ENCODE assay signal across 8 mouse cellular contexts in the genomic region with DNA sequence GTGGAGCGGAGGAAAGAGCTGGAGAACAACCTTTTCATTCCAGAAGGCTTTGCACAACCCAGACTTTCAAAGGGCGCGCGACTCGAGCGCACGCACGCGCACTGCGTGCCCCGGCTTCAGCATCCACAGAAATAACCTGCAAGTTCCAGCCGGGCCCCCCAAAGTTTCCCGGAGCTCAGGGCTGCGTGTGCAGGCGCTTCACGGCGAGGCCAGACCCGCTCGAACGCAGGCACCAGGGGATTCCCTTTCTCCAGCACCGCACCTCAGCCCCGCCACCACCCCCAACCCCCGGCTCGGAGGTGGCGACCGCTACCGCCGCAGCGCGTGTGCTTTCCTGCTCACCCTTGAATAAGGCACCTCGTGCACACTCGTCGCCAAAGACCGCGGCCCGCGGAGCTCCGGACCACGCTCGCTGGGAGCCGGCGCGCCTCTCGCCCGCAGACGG. TPM values are rescaled to one million over a fixed set of nuclear protein-coding genes. Genes with fewer than 3 reads are reported as not detected.
DNase-seq lines count a peak whose midpoint lies in the region; ATAC-seq and TF ChIP-seq lines count a peak whose summit lies in the region.

No protein-coding gene starts in this region.

- TF ChIP-seq CTCF in C2C12 (IDR thresholded peaks at IDR 0.05; ENCODE audit: control insufficient read depth, insufficient read depth, insufficient read length) = no peak
- TF ChIP-seq CTCF in bone marrow, adult 2 months (IDR thresholded peaks at IDR 0.05; ENCODE audit: control insufficient read depth, insufficient read depth, low read length) = no peak
- no peak for TF ChIP-seq CTCF in liver, adult 2 months (IDR thresholded peaks at IDR 0.05; ENCODE audit: low read depth, low read length)

- no peaks in the 10 kb centered on the region for H3K9me3 ChIP-seq in embryonic facial prominence, embryonic 14.5 days (ENCODE audit: control insufficient read depth, low read length)
- no peaks in the 10 kb centered on the region for H3K9me3 ChIP-seq in kidney, embryonic 14.5 days (ENCODE audit: control insufficient read depth, low read length)
- no peaks in the 10 kb centered on the region for H3K9me3 ChIP-seq in stomach, embryonic 16.5 days (replicated peaks; ENCODE audit: control insufficient read depth, low read length)

- H3K4me2 ChIP-seq in embryonic facial prominence, embryonic 14.5 days (ENCODE audit: low read depth, low read length) = peak overlapping the region; percentile 88
- H3K4me2 ChIP-seq in kidney, embryonic 14.5 days (replicated peaks; ENCODE audit: low read depth, low read length) = peak overlapping the region; percentile 68
- H3K4me2 ChIP-seq in myocyte (ENCODE audit: low read depth) = peak overlapping the region; percentile 79
- peak overlapping the region; percentile 88 for H3K4me2 ChIP-seq in stomach, embryonic 16.5 days (ENCODE audit: low read depth, low read length)

- peak overlapping the region; percentile 97 for H3ac ChIP-seq in C2C12 (ENCODE audit: control insufficient read depth, insufficient read length, low read depth)
- peak overlapping the region; percentile 49 for H3ac ChIP-seq in myocyte (ENCODE audit: control insufficient read depth, insufficient read length)

- under 1% methylated on average over 46 of the region's 46 CpGs for WGBS in bone marrow, adult 2 months
- under 1% methylated on average over 28 of the region's 46 CpGs for WGBS in embryonic facial prominence, embryonic 14.5 days
- WGBS in kidney, embryonic 14.5 days = 1% methylated on average over 46 of the region's 46 CpGs
- WGBS in liver, adult 2 months = under 1% methylated on average over 46 of the region's 46 CpGs
- WGBS in stomach, embryonic 16.5 days = under 1% methylated on average over 46 of the region's 46 CpGs

- H3K4me3 ChIP-seq in C2C12 (ENCODE audit: insufficient read depth, poor library complexity, severe bottlenecking) (peak overlapping the region; percentile 89), myocyte (peak overlapping the region; percentile 44)
- peak overlapping the region; percentile 97 for H3K4me3 ChIP-seq in bone marrow, adult 2 months (replicated peaks; ENCODE audit: control insufficient read depth, low read depth, low read length)
- peak overlapping the region; percentile 93 for H3K4me3 ChIP-seq in embryonic facial prominence, embryonic 14.5 days (ENCODE audit: low read depth, low read length)
- H3K4me3 ChIP-seq in kidney, embryonic 14.5 days (ENCODE audit: low read length) = peak overlapping the region; percentile 95
- peak overlapping the region; percentile 65 for H3K4me3 ChIP-seq in liver, adult 2 months (ENCODE audit: insufficient read depth, low read depth, low read length)
- peak overlapping the region; percentile 98 for H3K4me3 ChIP-seq in stomach, embryonic 16.5 days (replicated peaks; ENCODE audit: low read length)

- peak overlapping the region; percentile 75 for H3K27ac ChIP-seq in bone marrow, adult 2 months (ENCODE audit: control insufficient read depth, insufficient read depth, low read depth, low read length, poor library complexity)
- H3K27ac ChIP-seq in embryonic facial prominence, embryonic 14.5 days (replicated peaks; ENCODE audit: low read depth, low read length) = peak overlapping the region; percentile 93
- peak overlapping the region; percentile 95 for H3K27ac ChIP-seq in kidney, embryonic 14.5 days (ENCODE audit: low read depth, low read length)
- no peak overlapping the region for H3K27ac ChIP-seq in liver, adult 2 months (replicated peaks; ENCODE audit: insufficient read depth, low read depth, low read length)
- H3K27ac ChIP-seq in stomach, embryonic 16.5 days (ENCODE audit: low read length) = peak overlapping the region; percentile 92

- H3K9ac ChIP-seq in embryonic facial prominence, embryonic 14.5 days (ENCODE audit: low read depth, low read length) = peak overlapping the region; percentile 82
- H3K9ac ChIP-seq in kidney, embryonic 14.5 days (ENCODE audit: low read depth, low read length) = peak overlapping the region; percentile 85
- peak overlapping the region; percentile 66 for H3K9ac ChIP-seq in liver, adult 2 months (ENCODE audit: low read depth, low read length)
- peak overlapping the region; percentile 89 for H3K9ac ChIP-seq in stomach, embryonic 16.5 days (ENCODE audit: low read length)

- H3K27me3 ChIP-seq in C2C12 (ENCODE audit: control insufficient read depth, insufficient read depth, insufficient read length) = no peaks in the 10 kb centered on the region
- no peaks in the 10 kb centered on the region for H3K27me3 ChIP-seq in embryonic facial prominence, embryonic 14.5 days (replicated peaks; ENCODE audit: control insufficient read depth, insufficient read depth, low read length)
- no peaks in the 10 kb centered on the region for H3K27me3 ChIP-seq in kidney, embryonic 14.5 days (ENCODE audit: control insufficient read depth, insufficient read depth, low read length)
- no peaks in the 10 kb centered on the region for H3K27me3 ChIP-seq in liver, adult 2 months (ENCODE audit: control insufficient read depth, insufficient read depth, low read length)
- no peaks in the 10 kb centered on the region for H3K27me3 ChIP-seq in myocyte (ENCODE audit: control insufficient read depth, insufficient read depth, insufficient read length)
- no peaks in the 10 kb centered on the region for H3K27me3 ChIP-seq in stomach, embryonic 16.5 days (ENCODE audit: control insufficient read depth, insufficient read depth, low read length)

- TF ChIP-seq POLR2A in bone marrow, adult 2 months (IDR thresholded peaks at IDR 0.05; ENCODE audit: borderline replicate concordance, control insufficient read depth, low read depth, low read length) = no peak
- TF ChIP-seq POLR2A in liver, adult 2 months (IDR thresholded peaks at IDR 0.05; ENCODE audit: extremely low read depth, insufficient read depth, low read length) = no peak
- TF ChIP-seq POLR2A in myocyte (IDR thresholded peaks at IDR 0.05; ENCODE audit: insufficient read length, low read depth) = no peak

- H3K79me2 ChIP-seq in C2C12 (ENCODE audit: control insufficient read depth, insufficient read depth) (peaks cover 52% of the 10 kb centered on the region), myocyte (ENCODE audit: control insufficient read depth, insufficient read depth) (peaks cover 37% of the 10 kb centered on the region)
- H3K79me2 ChIP-seq in liver, adult 2 months (ENCODE audit: control insufficient read depth, insufficient read depth, low read length) = no peaks in the 10 kb centered on the region

- ATAC-seq in embryonic facial prominence, embryonic 14.5 days (ENCODE audit: low read depth) = peak; percentile 79
- ATAC-seq in kidney, embryonic 14.5 days (ENCODE audit: low FRiP score, low TSS enrichment) = peak; percentile 84
- peak; percentile 52 for ATAC-seq in stomach, embryonic 16.5 days (ENCODE audit: insufficient read depth, low FRiP score)

- H3K36me3 ChIP-seq in C2C12 (ENCODE audit: control insufficient read depth, insufficient read depth) (peaks cover 18% of the 10 kb centered on the region), myocyte (ENCODE audit: control insufficient read depth, insufficient read depth) (peaks cover 5% of the 10 kb centered on the region)
- H3K36me3 ChIP-seq in embryonic facial prominence, embryonic 14.5 days (ENCODE audit: control insufficient read depth, insufficient read depth, low read length) = peaks cover 10% of the 10 kb centered on the region; the same call in 1 of the 2 replicates
- peaks cover 8% of the 10 kb centered on the region for H3K36me3 ChIP-seq in kidney, embryonic 14.5 days (ENCODE audit: control insufficient read depth, insufficient read depth, low read length)
- no peaks in the 10 kb centered on the region for H3K36me3 ChIP-seq in liver, adult 2 months (ENCODE audit: control insufficient read depth, insufficient read depth, low read length)
- H3K36me3 ChIP-seq in stomach, embryonic 16.5 days (ENCODE audit: control insufficient read depth, insufficient read depth, low read length) = no peaks in the 10 kb centered on the region

- H3K4me1 ChIP-seq in bone marrow, adult 2 months (ENCODE audit: control insufficient read depth, insufficient read depth, low read length) = peaks cover 2% of the 10 kb centered on the region; the same call in 1 of the 2 replicates
- peaks cover 14% of the 10 kb centered on the region for H3K4me1 ChIP-seq in embryonic facial prominence, embryonic 14.5 days (ENCODE audit: control insufficient read depth, insufficient read depth, low read length)
- 0 out of 2 replicates have a peak, but pooled peaks cover 3% of the 10 kb centered on the region for H3K4me1 ChIP-seq in kidney, embryonic 14.5 days (ENCODE audit: control insufficient read depth, insufficient read depth, low read length)
- H3K4me1 ChIP-seq in liver, adult 2 months (ENCODE audit: control insufficient read depth, insufficient read depth, low read length) = peaks cover 7% of the 10 kb centered on the region
- H3K4me1 ChIP-seq in stomach, embryonic 16.5 days (ENCODE audit: control insufficient read depth, insufficient read depth, low read length) = peaks cover 12% of the 10 kb centered on the region

- DNase-seq in embryonic facial prominence, embryonic 14.5 days (ENCODE audit: low spot score) = peak; percentile 83
- DNase-seq in heart, adult 9 months (ENCODE audit: low spot score in 2 of 2) = peak; percentile 17 to 23
- DNase-seq in liver, adult 2 months (ENCODE audit: extremely low read depth, low read depth, low spot score) = peak; percentile 38

- peaks cover 40% of the 10 kb centered on the region for H3K79me3 ChIP-seq in C2C12 (ENCODE audit: low read depth)

RNA-seq across cellular contexts. Expression of a gene that starts 0.4 kb away (rescaled TPM):
- 4.5 TPM for polyA plus RNA-seq in C2C12 (2012; fragmentation: generic; extraction: Trizol)
- 3.4 and 4.4 TPM in 2 replicates for polyA plus RNA-seq in bone marrow, adult 2 months (2011; ENCODE audit: insufficient read depth, insufficient read length, low replicate concordance, missing spikeins)
- 14.4 and 14.7 TPM in 2 replicates for polyA plus RNA-seq in embryonic facial prominence, embryonic 14.5 days (2014; fragmentation: Nextera tagmentation; extraction: Ambion mirVana)
- polyA plus RNA-seq in kidney, embryonic 14.5 days (2014; fragmentation: Nextera tagmentation; extraction: Ambion mirVana) = 25.1 and 28.8 TPM in 2 replicates
- 0.27 and 0.46 TPM in 2 replicates for total RNA-seq in liver, adult 2 months (2014; rRNA removed)
- polyA plus RNA-seq in liver, adult 2 months (2012; rRNA removed) = 0.12 and 0.13 TPM in 2 replicates
- 1.3 TPM for polyA plus RNA-seq in myocyte (2012; fragmentation: generic; extraction: Trizol)
- polyA plus RNA-seq in stomach, embryonic 16.5 days (2015; fragmentation: Nextera tagmentation; extraction: Ambion mirVana) = 6.2 and 7.2 TPM in 2 replicates

RNA-seq across cellular contexts. Expression of a gene that starts 38.2 kb away (rescaled TPM):
- 2.5 TPM for polyA plus RNA-seq in C2C12 (2012; fragmentation: generic; extraction: Trizol)
- polyA plus RNA-seq in bone marrow, adult 2 months (2011; ENCODE audit: insufficient read depth, insufficient read length, low replicate concordance, missing spikeins) = 2.3 and 5.4 TPM in 2 replicates
- polyA plus RNA-seq in embryonic facial prominence, embryonic 14.5 days (2014; fragmentation: Nextera tagmentation; extraction: Ambion mirVana) = 3.9 and 4.9 TPM in 2 replicates
- 3.6 and 7.3 TPM in 2 replicates for polyA plus RNA-seq in kidney, embryonic 14.5 days (2014; fragmentation: Nextera tagmentation; extraction: Ambion mirVana)
- total RNA-seq in liver, adult 2 months (2014; rRNA removed) = 1.1 and 1.3 TPM in 2 replicates
- polyA plus RNA-seq in liver, adult 2 months (2012; rRNA removed) = 0.45 and 0.61 TPM in 2 replicates
- polyA plus RNA-seq in myocyte (2012; fragmentation: generic; extraction: Trizol) = 1.1 TPM
- polyA plus RNA-seq in stomach, embryonic 16.5 days (2015; fragmentation: Nextera tagmentation; extraction: Ambion mirVana) = 4.0 and 4.2 TPM in 2 replicates

RNA-seq across cellular contexts. Expression of a gene that starts 38.2 kb away (rescaled TPM):
- 49.0 TPM for polyA plus RNA-seq in C2C12 (2012; fragmentation: generic; extraction: Trizol)
- polyA plus RNA-seq in bone marrow, adult 2 months (2011; ENCODE audit: insufficient read depth, insufficient read length, low replicate concordance, missing spikeins) = 37.4 and 38.7 TPM in 2 replicates
- polyA plus RNA-seq in embryonic facial prominence, embryonic 14.5 days (2014; fragmentation: Nextera tagmentation; extraction: Ambion mirVana) = 85.7 and 93.7 TPM in 2 replicates
- polyA plus RNA-seq in kidney, embryonic 14.5 days (2014; fragmentation: Nextera tagmentation; extraction: Ambion mirVana) = 105 and 119 TPM in 2 replicates
- total RNA-seq in liver, adult 2 months (2014; rRNA removed) = 14.9 and 17.4 TPM in 2 replicates
- 9.5 and 12.3 TPM in 2 replicates for polyA plus RNA-seq in liver, adult 2 months (2012; rRNA removed)
- 29.9 TPM for polyA plus RNA-seq in myocyte (2012; fragmentation: generic; extraction: Trizol)
- 84.2 and 90.2 TPM in 2 replicates for polyA plus RNA-seq in stomach, embryonic 16.5 days (2015; fragmentation: Nextera tagmentation; extraction: Ambion mirVana)

RNA-seq across cellular contexts. Expression of a gene that starts 38.4 kb away (rescaled TPM):
- polyA plus RNA-seq in C2C12 (2012; fragmentation: generic; extraction: Trizol) (0.21 TPM), myocyte (2012; fragmentation: generic; extraction: Trizol) (0.71 TPM)
- not detected in 2 replicates for polyA plus RNA-seq in bone marrow, adult 2 months (2011; ENCODE audit: insufficient read depth, insufficient read length, low replicate concordance, missing spikeins)
- polyA plus RNA-seq in embryonic facial prominence, embryonic 14.5 days (2014; fragmentation: Nextera tagmentation; extraction: Ambion mirVana) = 0.32 TPM in 1 of 2 replicates, not detected in the other
- 0.23 TPM in 1 of 2 replicates, not detected in the other for polyA plus RNA-seq in kidney, embryonic 14.5 days (2014; fragmentation: Nextera tagmentation; extraction: Ambion mirVana)
- total RNA-seq in liver, adult 2 months (2014; rRNA removed) = 0.46 and 0.47 TPM in 2 replicates
- polyA plus RNA-seq in liver, adult 2 months (2012; rRNA removed) = 0.20 TPM in 1 of 2 replicates, not detected in the other
- polyA plus RNA-seq in stomach, embryonic 16.5 days (2015; fragmentation: Nextera tagmentation; extraction: Ambion mirVana) = 0.15 and 0.20 TPM in 2 replicates

RNA-seq across cellular contexts. Expression of a gene that starts 50.5 kb away (rescaled TPM):
- 1.3 TPM for polyA plus RNA-seq in C2C12 (2012; fragmentation: generic; extraction: Trizol)
- 7.1 and 8.6 TPM in 2 replicates for polyA plus RNA-seq in bone marrow, adult 2 months (2011; ENCODE audit: insufficient read depth, insufficient read length, low replicate concordance, missing spikeins)
- polyA plus RNA-seq in embryonic facial prominence, embryonic 14.5 days (2014; fragmentation: Nextera tagmentation; extraction: Ambion mirVana) = 5.9 and 6.1 TPM in 2 replicates
- polyA plus RNA-seq in kidney, embryonic 14.5 days (2014; fragmentation: Nextera tagmentation; extraction: Ambion mirVana) = 6.2 and 7.3 TPM in 2 replicates
- total RNA-seq in liver, adult 2 months (2014; rRNA removed) = 5.6 and 5.8 TPM in 2 replicates
- polyA plus RNA-seq in liver, adult 2 months (2012; rRNA removed) = 1.2 and 1.8 TPM in 2 replicates
- polyA plus RNA-seq in myocyte (2012; fragmentation: generic; extraction: Trizol) = 1.5 TPM
- polyA plus RNA-seq in stomach, embryonic 16.5 days (2015; fragmentation: Nextera tagmentation; extraction: Ambion mirVana) = 5.9 and 6.2 TPM in 2 replicates

Comparison
In these comparisons a context has a peak if more than half of its experiments do, and no peak if none do; other contexts are left out.
1. H3K4me3 ChIP-seq: peak in every context shown above with its lines; median percentile 98 in stomach, embryonic 16.5 days; 97 in bone marrow, adult 2 months; 95 in kidney, embryonic 14.5 days; 93 in embryonic facial prominence, embryonic 14.5 days; 89 in C2C12; 65 in liver, adult 2 months; 44 in myocyte.
2. DNase-seq: peak in every context shown above with its lines; median percentile 83 in embryonic facial prominence, embryonic 14.5 days; 38 in liver, adult 2 months; 20 in heart, adult 9 months.